In the genomic region with DNA sequence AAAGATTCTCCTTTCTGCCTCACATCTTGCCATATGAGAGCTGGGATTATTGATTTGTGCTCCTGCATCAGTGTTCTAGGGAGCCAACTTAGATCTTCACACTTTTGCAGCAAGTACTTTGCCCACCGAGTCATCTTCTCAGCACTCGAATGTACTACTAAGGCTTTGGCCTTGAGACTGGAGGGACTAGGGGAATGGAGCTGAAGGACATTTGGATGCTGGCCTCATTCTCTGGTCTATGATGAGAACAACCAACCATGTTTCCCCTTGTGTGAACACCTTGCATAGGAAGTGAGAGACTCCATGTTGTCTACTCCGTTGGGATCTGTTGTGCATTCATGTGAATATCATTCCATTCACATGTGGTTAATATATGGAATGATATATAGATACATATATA, we compare ENCODE assay signal across 22 mouse cellular contexts.
A peak's percentile ranks its signal among the peaks of the same experiment; 100 is the strongest.
DNase-seq lines count a peak whose midpoint lies in the region; ATAC-seq lines count a peak whose summit lies in the region.
"Had no signal": no experiment of that assay in that cellular context is flagged by ENCODE, and none has a peak within 500 bp of the region (broad histone marks: within the 10 kb centered on the region; RNA-seq: fewer than 3 reads in every experiment).

No protein-coding gene starts in this region.

- H3K27ac ChIP-seq in intestine, embryonic 14.5 days (ENCODE audit: low read depth) = no peak overlapping the region
- H3K27ac ChIP-seq in intestine, embryonic 15.5 days = no peak overlapping the region
- H3K27ac ChIP-seq in midbrain, embryonic 11.5 days (ENCODE audit: low read depth, low read length) = no peak overlapping the region
- H3K27ac ChIP-seq in midbrain, embryonic 14.5 days (replicated peaks; ENCODE audit: low read depth, low read length) = no peak overlapping the region
- H3K27ac ChIP-seq: embryonic facial prominence, embryonic 13.5 days; embryonic facial prominence, embryonic 15.5 days; forebrain, embryonic 10.5 days; forebrain, embryonic 13.5 days had no signal

- no peak overlapping the region for H3K4me2 ChIP-seq in intestine, embryonic 14.5 days (ENCODE audit: low read length)
- H3K4me2 ChIP-seq in intestine, embryonic 15.5 days (replicated peaks) = no peak overlapping the region
- H3K4me2 ChIP-seq in midbrain, embryonic 11.5 days = no peak overlapping the region
- H3K4me2 ChIP-seq in midbrain, embryonic 14.5 days (ENCODE audit: low read length) = no peak overlapping the region
- H3K4me2 ChIP-seq: embryonic facial prominence, embryonic 13.5 days; embryonic facial prominence, embryonic 15.5 days; forebrain, embryonic 13.5 days had no signal

- WGBS in intestine, embryonic 14.5 days = 91% methylated on average over 3 of the region's 3 CpGs
- WGBS in intestine, embryonic 15.5 days = 88% methylated on average over 3 of the region's 3 CpGs
- 93% methylated on average over 3 of the region's 3 CpGs for WGBS in midbrain, embryonic 11.5 days
- 95% methylated on average over 3 of the region's 3 CpGs for WGBS in midbrain, embryonic 14.5 days

- ATAC-seq in intestine, embryonic 14.5 days (replicated peaks; ENCODE audit: low FRiP score, low TSS enrichment, low read depth) = no peak
- ATAC-seq in intestine, embryonic 15.5 days = no peak
- no peak for ATAC-seq in midbrain, embryonic 11.5 days (ENCODE audit: low FRiP score)
- ATAC-seq in midbrain, embryonic 14.5 days (ENCODE audit: low FRiP score, low TSS enrichment) = no peak
- ATAC-seq: forebrain, embryonic 13.5 days; forebrain, embryonic 16.5 days had no signal

- no peak overlapping the region for H3K9ac ChIP-seq in intestine, embryonic 14.5 days (ENCODE audit: low read length)
- no peak overlapping the region for H3K9ac ChIP-seq in intestine, embryonic 15.5 days
- H3K9ac ChIP-seq in midbrain, embryonic 11.5 days (ENCODE audit: low read length) = no peak overlapping the region
- no peak overlapping the region for H3K9ac ChIP-seq in midbrain, embryonic 14.5 days (replicated peaks; ENCODE audit: low read length)
- H3K9ac ChIP-seq: embryonic facial prominence, embryonic 13.5 days; embryonic facial prominence, embryonic 15.5 days; forebrain, embryonic 13.5 days had no signal

- intact Hi-C loops in heart, postnatal 14 days (cut with DNase I) = no loop called here

- no peaks in the 10 kb centered on the region for H3K9me3 ChIP-seq in intestine, embryonic 14.5 days (ENCODE audit: control insufficient read depth, low read length)
- H3K9me3 ChIP-seq in intestine, embryonic 15.5 days = no peaks in the 10 kb centered on the region
- no peaks in the 10 kb centered on the region for H3K9me3 ChIP-seq in midbrain, embryonic 11.5 days (ENCODE audit: control insufficient read depth, low read length)
- no peaks in the 10 kb centered on the region for H3K9me3 ChIP-seq in midbrain, embryonic 14.5 days (ENCODE audit: control insufficient read depth, low read length)
- H3K9me3 ChIP-seq: embryonic facial prominence, embryonic 13.5 days; embryonic facial prominence, embryonic 15.5 days; forebrain, embryonic 10.5 days; forebrain, embryonic 13.5 days had no signal

- H3K4me1 ChIP-seq in intestine, embryonic 14.5 days (replicated peaks; ENCODE audit: control insufficient read depth, insufficient read depth, low read length) = peaks cover 4% of the 10 kb centered on the region; the same call in 1 of the 2 replicates
- H3K4me1 ChIP-seq in intestine, embryonic 15.5 days (replicated peaks) = no peaks in the 10 kb centered on the region
- peaks cover 5% of the 10 kb centered on the region; the same call in 1 of the 2 replicates for H3K4me1 ChIP-seq in midbrain, embryonic 11.5 days (ENCODE audit: control insufficient read depth, insufficient read depth, low read length)
- peaks cover 16% of the 10 kb centered on the region for H3K4me1 ChIP-seq in midbrain, embryonic 14.5 days (ENCODE audit: control insufficient read depth, insufficient read depth, low read length)

- H3K27me3 ChIP-seq in intestine, embryonic 14.5 days (replicated peaks; ENCODE audit: control insufficient read depth, insufficient read depth, low read length) = no peaks in the 10 kb centered on the region
- no peaks in the 10 kb centered on the region for H3K27me3 ChIP-seq in intestine, embryonic 15.5 days (replicated peaks)
- no peaks in the 10 kb centered on the region for H3K27me3 ChIP-seq in midbrain, embryonic 11.5 days (ENCODE audit: control insufficient read depth, insufficient read depth, low read length)
- no peaks in the 10 kb centered on the region for H3K27me3 ChIP-seq in midbrain, embryonic 14.5 days (ENCODE audit: control insufficient read depth, insufficient read depth, low read length)
- H3K27me3 ChIP-seq: embryonic facial prominence, embryonic 13.5 days; embryonic facial prominence, embryonic 15.5 days; forebrain, embryonic 13.5 days had no signal

- no peaks in the 10 kb centered on the region for H3K36me3 ChIP-seq in intestine, embryonic 14.5 days (ENCODE audit: control insufficient read depth, insufficient read depth, low read length)
- H3K36me3 ChIP-seq in intestine, embryonic 15.5 days = no peaks in the 10 kb centered on the region
- no peaks in the 10 kb centered on the region for H3K36me3 ChIP-seq in midbrain, embryonic 11.5 days (ENCODE audit: control insufficient read depth, insufficient read depth, low read length)
- no peaks in the 10 kb centered on the region for H3K36me3 ChIP-seq in midbrain, embryonic 14.5 days (ENCODE audit: control insufficient read depth, insufficient read depth, low read length)
- H3K36me3 ChIP-seq: embryonic facial prominence, embryonic 13.5 days; embryonic facial prominence, embryonic 15.5 days; forebrain, embryonic 10.5 days had no signal

- no peak overlapping the region for H3K4me3 ChIP-seq in intestine, embryonic 14.5 days (ENCODE audit: low read depth, low read length)
- H3K4me3 ChIP-seq in intestine, embryonic 15.5 days (replicated peaks) = no peak overlapping the region
- no peak overlapping the region for H3K4me3 ChIP-seq in midbrain, embryonic 11.5 days (ENCODE audit: low read depth, low read length)
- no peak overlapping the region for H3K4me3 ChIP-seq in midbrain, embryonic 14.5 days (replicated peaks; ENCODE audit: low read depth, low read length)
- H3K4me3 ChIP-seq: embryonic facial prominence, embryonic 13.5 days; embryonic facial prominence, embryonic 15.5 days; erythroblast, embryonic 14.5 days; forebrain, embryonic 10.5 days; forebrain, embryonic 13.5 days had no signal

- peak; percentile 59 for DNase-seq in heart, adult 11 months
- DNase-seq in heart, postnatal 14 days = no peak
- DNase-seq in intestine, embryonic 14.5 days (ENCODE audit: low spot score) = peak; percentile 16
- peak; percentile 67 for DNase-seq in midbrain, embryonic 11.5 days (ENCODE audit: low spot score, missing footprints)
- no peak for DNase-seq in midbrain, embryonic 14.5 days
- DNase-seq: adrenal gland, adult 2 months; adrenal gland, postnatal 10 days; adrenal gland, postnatal 25 days; cerebellum, adult 11 months; cerebellum, adult 18-20 months; cerebellum, adult 8-10 months; cerebellum, adult 9-11 months; cerebellum, postnatal 14 days; cerebellum, postnatal 36 days; embryo, embryonic 11 days had no signal

Comparison
In these comparisons a context has a peak if more than half of its experiments do, and no peak if none do; other contexts are left out.
1. DNase-seq: peak in heart, adult 11 months (single experiment), intestine, embryonic 14.5 days (single experiment) and midbrain, embryonic 11.5 days (single experiment); none in heart, postnatal 14 days (0 of 2) and midbrain, embryonic 14.5 days (single experiment).